Comparison of ENCODE assay signal across 10 mouse cellular contexts in the genomic region with DNA sequence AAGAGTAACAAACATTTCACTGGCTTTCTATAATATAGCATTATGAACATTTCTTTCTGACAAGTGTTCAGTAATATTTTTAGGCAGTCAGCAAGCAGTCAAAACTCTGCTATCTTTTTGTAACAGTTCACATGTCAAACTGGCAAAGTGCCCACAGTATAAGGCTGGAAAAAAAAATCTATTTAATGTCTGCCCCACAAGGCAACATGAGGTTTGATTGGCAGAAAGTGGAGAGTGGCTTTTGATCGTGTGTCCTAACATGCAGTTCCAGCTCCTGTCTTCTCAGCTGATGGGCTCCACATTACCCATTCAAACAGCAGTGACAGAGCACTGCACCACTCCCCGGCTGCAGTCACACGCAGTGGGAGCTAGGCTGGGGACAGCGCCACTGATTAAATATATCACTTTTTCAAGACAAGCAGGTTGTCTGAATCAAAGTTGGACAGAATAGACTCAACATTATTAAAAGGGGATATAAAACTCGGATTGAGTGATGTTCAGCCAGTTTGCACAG.
DNase-seq lines count a peak whose midpoint lies in the region; ATAC-seq lines count a peak whose summit lies in the region.
"Had no signal": no experiment of that assay in that cellular context is flagged by ENCODE, and none has a peak within 500 bp of the region (broad histone marks: within the 10 kb centered on the region; RNA-seq: fewer than 3 reads in every experiment).

No protein-coding gene starts in this region.

- intact Hi-C loops in heart, postnatal 25 days (cut with DNase I): no loop called here

- H3K27ac ChIP-seq in heart, embryonic 12.5 days (ENCODE audit: poor library complexity, severe bottlenecking): no peak overlapping the region
- H3K27ac ChIP-seq in forebrain, embryonic 15.5 days (replicated peaks): peak overlapping the region; percentile 42
- H3K27ac ChIP-seq in midbrain, embryonic 14.5 days (replicated peaks; ENCODE audit: low read depth, low read length): no peak overlapping the region
- H3K27ac ChIP-seq: limb, embryonic 15.5 days had no signal

- H3K4me1 ChIP-seq in heart, embryonic 12.5 days (replicated peaks): peaks cover 22% of the 10 kb centered on the region
- peaks cover 42% of the 10 kb centered on the region for H3K4me1 ChIP-seq in forebrain, embryonic 15.5 days
- peaks cover 21% of the 10 kb centered on the region for H3K4me1 ChIP-seq in midbrain, embryonic 14.5 days (ENCODE audit: control insufficient read depth, insufficient read depth, low read length)

- no peak overlapping the region for H3K4me2 ChIP-seq in heart, embryonic 12.5 days
- H3K4me2 ChIP-seq in forebrain, embryonic 15.5 days (replicated peaks): peak overlapping the region; percentile 40
- H3K4me2 ChIP-seq in midbrain, embryonic 14.5 days (ENCODE audit: low read length): peak overlapping the region; percentile 24
- H3K4me2 ChIP-seq: limb, embryonic 15.5 days had no signal

- no peak overlapping the region for H3K4me3 ChIP-seq in heart, embryonic 12.5 days
- no peak overlapping the region for H3K4me3 ChIP-seq in forebrain, embryonic 15.5 days
- H3K4me3 ChIP-seq in midbrain, embryonic 14.5 days (replicated peaks; ENCODE audit: low read depth, low read length): no peak overlapping the region
- H3K4me3 ChIP-seq: limb, embryonic 15.5 days had no signal

- no peaks in the 10 kb centered on the region for H3K27me3 ChIP-seq in heart, embryonic 12.5 days (replicated peaks)
- no peaks in the 10 kb centered on the region for H3K27me3 ChIP-seq in forebrain, embryonic 15.5 days
- no peaks in the 10 kb centered on the region for H3K27me3 ChIP-seq in midbrain, embryonic 14.5 days (ENCODE audit: control insufficient read depth, insufficient read depth, low read length)
- H3K27me3 ChIP-seq: limb, embryonic 15.5 days had no signal

- ATAC-seq in heart, embryonic 12.5 days (ENCODE audit: insufficient number of reproducible peaks, low FRiP score): peak; percentile 61; the same call in 1 of the 2 replicates
- peak; percentile 80 for ATAC-seq in forebrain, embryonic 15.5 days (replicated peaks)
- ATAC-seq in midbrain, embryonic 14.5 days (ENCODE audit: low FRiP score, low TSS enrichment): no peak

- H3K36me3 ChIP-seq in heart, embryonic 12.5 days: no peaks in the 10 kb centered on the region
- H3K36me3 ChIP-seq in forebrain, embryonic 15.5 days: no peaks in the 10 kb centered on the region
- no peaks in the 10 kb centered on the region for H3K36me3 ChIP-seq in midbrain, embryonic 14.5 days (ENCODE audit: control insufficient read depth, insufficient read depth, low read length)
- H3K36me3 ChIP-seq: limb, embryonic 15.5 days had no signal

- 26% methylated on average over 5 of the region's 5 CpGs for WGBS in heart, embryonic 12.5 days
- 6% methylated on average over 5 of the region's 5 CpGs for WGBS in forebrain, embryonic 15.5 days
- WGBS in midbrain, embryonic 14.5 days: 10% methylated on average over 5 of the region's 5 CpGs

- no peaks in the 10 kb centered on the region for H3K9me3 ChIP-seq in heart, embryonic 12.5 days (replicated peaks)
- H3K9me3 ChIP-seq in forebrain, embryonic 15.5 days: no peaks in the 10 kb centered on the region
- H3K9me3 ChIP-seq in midbrain, embryonic 14.5 days (ENCODE audit: control insufficient read depth, low read length): no peaks in the 10 kb centered on the region
- H3K9me3 ChIP-seq: limb, embryonic 15.5 days had no signal

- DNase-seq in heart, postnatal 25 days (ENCODE audit: low spot score): no peak
- DNase-seq in brain, adult 2 months (ENCODE audit: low read depth, low spot score): peak; percentile 4
- peak; percentile 65 for DNase-seq in midbrain, embryonic 14.5 days
- no peak for DNase-seq in right cerebral cortex, postnatal 10 days (ENCODE audit: low spot score in 2 of 2)
- no peak for DNase-seq in testis, postnatal 10 days (ENCODE audit: low spot score)
- DNase-seq: adrenal gland, adult 8-10 months; thymus, postnatal 36 days had no signal

- H3K9ac ChIP-seq in heart, embryonic 12.5 days: no peak overlapping the region
- H3K9ac ChIP-seq in forebrain, embryonic 15.5 days (replicated peaks): no peak overlapping the region
- H3K9ac ChIP-seq in midbrain, embryonic 14.5 days (replicated peaks; ENCODE audit: low read length): no peak overlapping the region
- H3K9ac ChIP-seq: limb, embryonic 15.5 days had no signal

Comparison
In these comparisons a context has a peak if more than half of its experiments do, and no peak if none do; other contexts are left out.
1. DNase-seq: peak in brain, adult 2 months (single experiment) and midbrain, embryonic 14.5 days (single experiment); none in heart, postnatal 25 days (single experiment), right cerebral cortex, postnatal 10 days (0 of 2) and testis, postnatal 10 days (single experiment).